In the genomic region with DNA sequence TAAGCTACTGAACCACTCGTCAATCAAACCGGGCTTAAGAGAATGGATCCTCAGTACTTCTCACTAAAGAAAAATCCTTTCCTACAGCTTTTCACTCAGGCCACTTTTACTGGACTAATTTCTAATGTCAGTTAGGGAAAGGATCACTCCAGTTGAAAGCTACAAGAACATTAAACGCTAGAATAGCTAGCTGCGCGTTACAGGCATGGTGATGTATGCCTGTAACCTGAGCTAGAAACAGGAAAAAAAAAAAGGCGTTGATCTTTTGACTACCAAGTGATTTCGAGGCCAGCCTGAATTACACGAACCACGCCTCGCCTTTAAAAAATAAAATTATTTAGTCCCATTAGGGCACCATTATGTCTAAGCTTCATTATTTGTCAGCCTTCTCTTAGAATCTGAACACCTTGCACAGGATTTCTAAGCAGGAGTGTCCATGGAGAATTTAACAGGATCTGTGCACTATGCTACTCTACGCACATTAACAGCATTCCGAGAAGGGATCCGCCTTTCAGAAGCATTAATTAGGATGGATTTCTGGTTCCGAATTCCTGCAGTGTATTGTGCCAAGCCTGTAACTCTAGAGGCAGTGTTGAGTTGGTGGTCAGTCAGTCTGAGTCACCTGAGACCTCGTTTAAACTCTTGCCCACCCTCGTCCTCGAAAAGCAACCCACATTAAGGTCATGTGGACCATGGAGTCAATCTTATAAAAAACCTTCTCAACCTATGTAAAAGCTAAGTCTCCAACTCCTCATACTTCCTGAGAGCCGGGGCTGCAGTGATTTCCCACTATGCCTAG, we compare ENCODE assay signal across 8 mouse cellular contexts. TPM values are rescaled to one million over a fixed set of nuclear protein-coding genes. Genes with fewer than 3 reads are reported as not detected.
DNase-seq lines count a peak whose midpoint lies in the region; ATAC-seq and TF ChIP-seq lines count a peak whose summit lies in the region.

No protein-coding gene starts in this region.

- peak overlapping the region; percentile 99 for H3K4me3 ChIP-seq in spleen, adult 2 months (ENCODE audit: extremely low read depth, insufficient read depth, insufficient read length)
- peak overlapping the region; percentile 58 for H3K4me3 ChIP-seq in embryonic fibroblast, embryonic 13.5 days (ENCODE audit: insufficient read depth, low read length)
- peak overlapping the region; percentile 57 for H3K4me3 ChIP-seq in intestine, embryonic 16.5 days (ENCODE audit: low read length)
- peak overlapping the region; percentile 54 for H3K4me3 ChIP-seq in neural tube, embryonic 13.5 days

- H3K36me3 ChIP-seq in spleen, adult 2 months (ENCODE audit: control insufficient read depth, insufficient read depth, low read length), result peaks cover 10% of the 10 kb centered on the region
- H3K36me3 ChIP-seq in intestine, embryonic 16.5 days (ENCODE audit: control insufficient read depth, insufficient read depth, low read length), result 0 out of 2 replicates have a peak, but pooled peaks cover 4% of the 10 kb centered on the region
- peaks cover 15% of the 10 kb centered on the region for H3K36me3 ChIP-seq in neural tube, embryonic 13.5 days

- H3K9me3 ChIP-seq in intestine, embryonic 16.5 days (ENCODE audit: control insufficient read depth, low read length), result no peaks in the 10 kb centered on the region
- no peaks in the 10 kb centered on the region for H3K9me3 ChIP-seq in neural tube, embryonic 13.5 days

- peak overlapping the region; percentile 73 for H3K9ac ChIP-seq in intestine, embryonic 16.5 days (ENCODE audit: low read depth, low read length)
- H3K9ac ChIP-seq in neural tube, embryonic 13.5 days, result peak overlapping the region; percentile 79

- WGBS in spleen, adult 2 months, result 16% methylated on average over 18 of the region's 18 CpGs
- 3% methylated on average over 18 of the region's 18 CpGs for WGBS in intestine, embryonic 16.5 days
- 5% methylated on average over 18 of the region's 18 CpGs for WGBS in neural tube, embryonic 13.5 days

- H3K27ac ChIP-seq in spleen, adult 2 months (ENCODE audit: insufficient read depth, low read length), result peak overlapping the region; percentile 100
- peak overlapping the region; percentile 97 for H3K27ac ChIP-seq in embryonic fibroblast, embryonic 13.5 days (ENCODE audit: insufficient read depth, low read length)
- peak overlapping the region; percentile 77 for H3K27ac ChIP-seq in intestine, embryonic 16.5 days (ENCODE audit: low read length)
- H3K27ac ChIP-seq in neural tube, embryonic 13.5 days (replicated peaks), result peak overlapping the region; percentile 97

- no peaks in the 10 kb centered on the region for H3K27me3 ChIP-seq in spleen, adult 2 months (ENCODE audit: control insufficient read depth, insufficient read depth, low read length)
- no peaks in the 10 kb centered on the region for H3K27me3 ChIP-seq in intestine, embryonic 16.5 days (replicated peaks; ENCODE audit: control insufficient read depth, insufficient read depth, low read length)
- H3K27me3 ChIP-seq in neural tube, embryonic 13.5 days, result no peaks in the 10 kb centered on the region

- peak; percentile 14; the same call in 1 of the 2 replicates for ATAC-seq in intestine, embryonic 16.5 days
- no peak for ATAC-seq in neural tube, embryonic 13.5 days (ENCODE audit: low read depth)

- no peak for TF ChIP-seq POLR2A in spleen, adult 2 months (IDR thresholded peaks at IDR 0.05; ENCODE audit: low read depth, low read length)
- TF ChIP-seq POLR2A in embryonic fibroblast, embryonic 13.5 days (IDR thresholded peaks at IDR 0.05; ENCODE audit: low read depth, low read length), result no peak

- TF ChIP-seq CTCF in spleen, adult 2 months (IDR thresholded peaks at IDR 0.05; ENCODE audit: extremely low read depth, insufficient read depth, insufficient read length, insufficient replicate concordance), result no peak
- no peak for TF ChIP-seq CTCF in embryonic fibroblast, embryonic 13.5 days (IDR thresholded peaks at IDR 0.05; ENCODE audit: borderline replicate concordance, insufficient read depth, low read length)

- DNase-seq in spleen, adult 2 months (ENCODE audit: low read depth in 1 of 2, low spot score in 2 of 2), result no peak
- DNase-seq in spleen, postnatal 4 days (ENCODE audit: low spot score in 2 of 2), result no peak
- no peak for DNase-seq in cerebellum, adult 18-20 months
- no peak for DNase-seq in right cerebral cortex, postnatal 25 days
- no peak for DNase-seq in ovary, adult 18-20 months (ENCODE audit: low spot score)

- peak overlapping the region; percentile 71 for H3K4me2 ChIP-seq in intestine, embryonic 16.5 days (ENCODE audit: low read depth, low read length)
- peak overlapping the region; percentile 78 for H3K4me2 ChIP-seq in neural tube, embryonic 13.5 days

- peaks cover 18% of the 10 kb centered on the region for H3K4me1 ChIP-seq in spleen, adult 2 months (ENCODE audit: control insufficient read depth, insufficient read depth, insufficient read length)
- H3K4me1 ChIP-seq in embryonic fibroblast, embryonic 13.5 days (ENCODE audit: control insufficient read depth, insufficient read depth, low read length), result peaks cover 25% of the 10 kb centered on the region
- H3K4me1 ChIP-seq in intestine, embryonic 16.5 days (ENCODE audit: control insufficient read depth, insufficient read depth, low read length), result peaks cover 36% of the 10 kb centered on the region
- H3K4me1 ChIP-seq in neural tube, embryonic 13.5 days (replicated peaks), result peaks cover 72% of the 10 kb centered on the region

RNA-seq across cellular contexts. Expression of a gene that starts 15.2 kb away (rescaled TPM):
- 23.3 and 25.3 TPM in 2 replicates for polyA plus RNA-seq in spleen, adult 2 months (2012; rRNA removed)
- polyA plus RNA-seq in embryonic fibroblast, embryonic 13.5 days (2011; ENCODE audit: insufficient read length, low read depth, missing spikeins), result 52.4 and 71.8 TPM in 2 replicates
- 74.6 and 83.1 TPM in 2 replicates for polyA plus RNA-seq in intestine, embryonic 16.5 days (2015; fragmentation: Nextera tagmentation; extraction: Ambion mirVana)
- polyA plus RNA-seq in neural tube, embryonic 13.5 days (2015; fragmentation: Nextera tagmentation; extraction: Ambion mirVana), result 151 and 160 TPM in 2 replicates
